Mouse (Mus musculus): ENCODE results near the gene Ccr7. TPM values are rescaled to one million over a fixed set of nuclear protein-coding genes. Genes with fewer than 3 reads are reported as not detected.

Gene Ccr7
- polyA plus RNA-seq, 1 experiment from 2014 or later, result 0.41 TPM

DNA sequence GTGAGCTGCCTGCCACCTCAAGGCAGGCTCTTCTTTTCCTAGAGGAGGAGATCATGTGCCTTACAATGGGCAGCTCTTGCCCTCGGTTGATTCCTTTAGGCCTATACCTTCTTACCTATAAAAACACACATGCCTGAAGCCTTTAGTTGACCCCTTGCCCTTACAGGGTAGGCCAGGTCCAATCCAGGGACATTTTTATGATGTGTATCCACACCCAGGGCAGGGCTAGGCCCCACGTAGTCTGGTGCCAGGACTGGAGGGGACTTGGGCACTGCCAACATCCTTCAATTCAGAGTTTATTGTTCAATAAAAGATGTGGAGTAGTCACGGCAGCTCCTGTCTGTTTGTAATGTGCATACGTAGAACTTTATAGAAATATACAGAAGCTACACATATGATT lies 58.5 kb downstream of the Ccr7 start:
- Histone ChIP-seq H3K4me2 (ENCODE audit: low read depth) (no peak overlapping the region), H3K9me3 (ENCODE audit: control insufficient read depth, low read length) (no peaks in the 10 kb centered on the region), H3K9ac (ENCODE audit: low read length) (no peak overlapping the region), H3K27ac (ENCODE audit: low read depth, low read length) (no peak overlapping the region), H3K4me1 (ENCODE audit: control insufficient read depth, insufficient read depth, low read length) (no peaks in the 10 kb centered on the region), H3K36me3 (ENCODE audit: control insufficient read depth, insufficient read depth, low read length) (no peaks in the 10 kb centered on the region), H3K27me3 (ENCODE audit: control insufficient read depth, insufficient read depth, low read length) (no peaks in the 10 kb centered on the region), H3K4me3 (ENCODE audit: low read depth, low read length) (no peak overlapping the region)
- ATAC-seq (ENCODE audit: insufficient read depth, low FRiP score, low TSS enrichment) (no peak), DNase-seq (ENCODE audit: low spot score) (no peak)
- 81% methylated on average over 4 of the region's 4 CpGs for WGBS

DNA sequence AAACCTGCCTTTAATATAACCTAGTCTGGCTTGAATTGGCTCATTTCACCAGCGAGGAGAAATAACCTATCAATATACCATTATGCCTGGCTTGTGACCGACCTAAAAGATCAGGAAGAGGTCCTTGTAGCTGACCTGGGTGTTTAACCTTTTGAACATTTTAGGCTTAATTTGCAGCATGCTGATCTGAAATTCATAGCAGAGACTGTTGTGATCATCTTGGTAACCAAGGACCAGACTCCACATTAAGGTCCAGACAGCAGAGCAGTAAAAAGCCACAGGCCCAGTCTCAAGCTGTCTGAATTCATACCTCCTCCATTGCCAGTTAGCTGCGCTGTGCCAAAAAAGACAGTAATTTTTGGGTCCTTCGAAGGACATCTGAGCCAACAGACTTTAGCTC lies 59.1 kb downstream of the Ccr7 start:
- Histone ChIP-seq H3K4me3 (ENCODE audit: low read depth, low read length) (no peak overlapping the region), H3K27me3 (ENCODE audit: control insufficient read depth, insufficient read depth, low read length) (no peaks in the 10 kb centered on the region), H3K4me2 (ENCODE audit: low read depth) (no peak overlapping the region), H3K27ac (ENCODE audit: low read depth, low read length) (no peak overlapping the region), H3K36me3 (ENCODE audit: control insufficient read depth, insufficient read depth, low read length) (no peaks in the 10 kb centered on the region), H3K9me3 (ENCODE audit: control insufficient read depth, low read length) (no peaks in the 10 kb centered on the region), H3K4me1 (ENCODE audit: control insufficient read depth, insufficient read depth, low read length) (no peaks in the 10 kb centered on the region), H3K9ac (ENCODE audit: low read length) (no peak overlapping the region)
- 71% methylated on average over 4 of the region's 4 CpGs for WGBS
- DNase-seq (ENCODE audit: low spot score), result no peak
- ATAC-seq (ENCODE audit: insufficient read depth, low FRiP score, low TSS enrichment), result no peak

DNA sequence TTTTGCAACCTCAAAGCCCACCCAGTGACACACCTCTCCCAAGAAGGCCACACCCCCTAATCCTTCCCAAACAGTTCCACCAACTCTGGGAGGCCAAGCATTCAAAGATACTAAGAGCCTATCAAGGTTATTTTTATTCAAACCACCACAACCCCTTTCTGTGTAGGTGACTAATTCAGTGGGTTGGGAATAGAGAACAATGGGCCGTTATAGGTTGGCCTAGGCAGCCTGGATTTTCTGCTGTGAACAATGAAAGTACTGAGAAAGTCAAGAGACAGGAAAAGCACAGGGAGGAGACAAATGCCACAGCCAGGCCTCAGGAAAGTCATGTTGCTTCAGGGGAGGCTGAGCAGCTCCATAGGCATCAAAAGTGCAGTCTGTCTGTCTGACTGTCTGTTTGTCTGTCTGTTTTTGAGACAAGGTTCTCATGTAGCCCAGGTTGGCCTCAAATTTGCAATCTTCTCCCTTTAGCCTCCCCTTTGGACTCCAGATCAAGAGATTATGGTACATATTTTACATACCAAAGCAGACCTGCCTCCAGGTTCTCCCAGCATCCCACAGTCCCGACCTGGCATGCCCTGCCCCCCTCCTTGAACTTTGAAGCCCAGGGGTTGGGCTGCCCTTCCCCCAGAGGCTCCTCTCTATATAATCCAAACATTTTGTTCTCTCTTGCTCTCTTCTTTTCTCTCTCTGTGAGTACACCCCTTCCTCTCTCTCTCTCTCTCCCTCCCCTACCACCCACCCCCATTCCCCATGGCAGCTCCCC lies 59.8 kb downstream of the Ccr7 start:
- H3K36me3 ChIP-seq (ENCODE audit: control insufficient read depth, insufficient read depth, low read length), result no peaks in the 10 kb centered on the region
- no peak for DNase-seq (ENCODE audit: low spot score)
- H3K9ac ChIP-seq (ENCODE audit: low read length), result no peak overlapping the region
- 70% methylated on average over 2 of the region's 2 CpGs for WGBS
- no peak overlapping the region for H3K4me2 ChIP-seq (ENCODE audit: low read depth)
- H3K27me3 ChIP-seq (ENCODE audit: control insufficient read depth, insufficient read depth, low read length), result no peaks in the 10 kb centered on the region
- no peak for ATAC-seq (ENCODE audit: insufficient read depth, low FRiP score, low TSS enrichment)
- H3K4me1 ChIP-seq (ENCODE audit: control insufficient read depth, insufficient read depth, low read length), result no peaks in the 10 kb centered on the region
- H3K27ac ChIP-seq (ENCODE audit: low read depth, low read length), result no peak overlapping the region
- H3K4me3 ChIP-seq (ENCODE audit: low read depth, low read length), result no peak overlapping the region
- H3K9me3 ChIP-seq (ENCODE audit: control insufficient read depth, low read length), result no peaks in the 10 kb centered on the region

Other genes starting within 250 kb of the Ccr7 start
- 41.6 and 44.4 TPM in 2 replicates for gene Cdc6, start 247.3 kb downstream of the Ccr7 start, polyA plus RNA-seq (2014; fragmentation: Nextera tagmentation; extraction: Ambion mirVana)
- 73.2 and 75.1 TPM in 2 replicates for gene Rara, start 227.3 kb downstream of the Ccr7 start, polyA plus RNA-seq (2014; fragmentation: Nextera tagmentation; extraction: Ambion mirVana)
- 0.57 TPM in 1 of 2 replicates, not detected in the other for gene Gjd3, start 172.1 kb downstream of the Ccr7 start, polyA plus RNA-seq (2014; fragmentation: Nextera tagmentation; extraction: Ambion mirVana)
- gene Top2a, start 130.9 kb downstream of the Ccr7 start, polyA plus RNA-seq (2014; fragmentation: Nextera tagmentation; extraction: Ambion mirVana), result 338 and 339 TPM in 2 replicates
- 353 and 365 TPM in 2 replicates for gene Igfbp4, start 113.8 kb downstream of the Ccr7 start, polyA plus RNA-seq (2014; fragmentation: Nextera tagmentation; extraction: Ambion mirVana)
- 0.46 and 0.62 TPM in 2 replicates for gene Tns4, start 65.8 kb downstream of the Ccr7 start, polyA plus RNA-seq (2014; fragmentation: Nextera tagmentation; extraction: Ambion mirVana)
- 192 and 216 TPM in 2 replicates for gene Smarce1, start 75.9 kb upstream of the Ccr7 start, polyA plus RNA-seq (2014; fragmentation: Nextera tagmentation; extraction: Ambion mirVana)
- gene Krt222, start 89.0 kb upstream of the Ccr7 start, polyA plus RNA-seq (2014; fragmentation: Nextera tagmentation; extraction: Ambion mirVana), result 0.37 and 0.44 TPM in 2 replicates
- not detected in 2 replicates for gene Krt24, start 130.2 kb upstream of the Ccr7 start, polyA plus RNA-seq (2014; fragmentation: Nextera tagmentation; extraction: Ambion mirVana)
- 0.12 and 0.23 TPM in 2 replicates for gene Krt25, start 167.9 kb upstream of the Ccr7 start, polyA plus RNA-seq (2014; fragmentation: Nextera tagmentation; extraction: Ambion mirVana)
- 0.12 TPM in 1 of 2 replicates, not detected in the other for gene Krt26, start 182.9 kb upstream of the Ccr7 start, polyA plus RNA-seq (2014; fragmentation: Nextera tagmentation; extraction: Ambion mirVana)
- gene Krt27, start 196.0 kb upstream of the Ccr7 start, polyA plus RNA-seq (2014; fragmentation: Nextera tagmentation; extraction: Ambion mirVana), result not detected in 2 replicates
- 0.15 and 0.19 TPM in 2 replicates for gene Krt28, start 219.8 kb upstream of the Ccr7 start, polyA plus RNA-seq (2014; fragmentation: Nextera tagmentation; extraction: Ambion mirVana)
- gene Krt10, start 234.3 kb upstream of the Ccr7 start, polyA plus RNA-seq (2014; fragmentation: Nextera tagmentation; extraction: Ambion mirVana), result 22.4 and 23.5 TPM in 2 replicates

Measured in neural tube, embryonic 11.5 days (tissue).